Mouse (Mus musculus) gastrocnemius, postnatal 14 days (tissue): Measurements from ENCODE around the gene Slc5a2. TPM values are rescaled to one million over a fixed set of nuclear protein-coding genes. Genes with fewer than 3 reads are reported as not detected.

Source experiments
- DNase-seq: peaks from one replicate; pipeline ENCODE4 v3.0.0; 2021; ENCODE audit warnings: mixed read lengths
- intact Hi-C: fragments of 180-260 bp; cut with DNase I; formaldehyde crosslinking; loops from one replicate; pipeline ENCODE4 v1.15.1; 2025; ENCODE audit warnings: low total_unique reads
- microRNA-seq, 2 experiments: library from miRNA; unstranded; fragments of <30 nt; microRNA quantifications; one replicate each; pipeline ENCODE4 v1.2.0; 2021
- total RNA-seq, 2 experiments: library from RNA; stranded (reverse); gene quantifications; 2 replicates each; pipeline ENCODE4 v1.2.3; 2021

The Slc5a2 gene
- total RNA-seq, 2 experiments from 2014 or later: not detected

DNA sequence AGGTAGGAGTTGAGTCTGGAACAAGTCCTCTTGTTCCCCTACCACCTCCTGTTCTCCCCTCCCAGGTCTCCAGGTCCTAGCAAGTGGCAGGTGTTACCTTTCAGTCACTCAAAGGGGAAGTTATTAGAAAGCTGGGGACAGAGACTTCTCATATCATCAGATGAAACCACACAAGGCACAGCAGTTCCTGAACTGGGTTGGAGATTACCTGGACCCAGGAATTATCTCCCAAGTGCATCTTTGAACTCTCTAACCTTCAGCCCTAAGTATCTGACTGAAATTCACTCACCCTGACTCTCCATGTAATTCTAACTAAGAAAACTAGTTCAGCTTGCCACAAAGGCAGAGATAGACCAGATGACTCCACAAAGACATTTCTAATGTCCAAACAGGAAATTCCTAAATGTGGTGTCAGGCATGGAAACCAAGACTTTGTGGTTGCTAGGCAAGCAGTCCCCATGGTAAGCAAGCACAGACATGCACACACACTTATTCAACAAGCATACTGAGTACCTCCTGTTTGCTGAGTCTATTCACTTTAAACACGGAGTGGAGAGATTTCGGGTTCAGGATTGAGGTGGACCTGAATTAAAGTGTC, 54.9 kb downstream of the Slc5a2 start:
- intact Hi-C loops: no loop called here
- DNase-seq: no peak

DNA sequence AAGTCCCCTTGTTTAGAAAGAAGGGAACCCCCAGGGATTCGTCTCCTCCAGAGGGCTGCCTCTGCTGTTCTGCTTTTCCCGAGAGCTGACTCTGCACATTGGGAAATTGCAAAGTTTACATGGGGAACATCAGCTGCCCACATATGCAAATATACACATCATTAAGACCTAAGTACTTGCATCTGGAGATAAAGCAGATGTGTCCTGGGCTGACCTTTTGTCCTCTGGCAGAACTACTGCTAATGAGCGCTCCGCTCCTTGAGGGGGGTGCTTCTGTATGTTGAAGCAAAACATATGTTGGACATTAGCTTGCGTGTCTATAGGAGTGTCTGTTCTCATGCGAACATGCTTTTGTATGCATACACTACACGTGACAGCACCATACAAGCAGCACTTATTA, 55.8 kb downstream of the Slc5a2 start:
- intact Hi-C loops: no loop called here
- DNase-seq: no peak

Small RNA genes lying within 50 kb of the gene (microRNA-seq; reads per million reads assigned to microRNA genes)
- 0.50 to 0.64 reads per million in 2 experiments for gene Mir3103

Other genes starting within 250 kb of the Slc5a2 start
- 1 to 10 TPM; 1.7 to 1.8 TPM for gene Itgam, start 203.0 kb upstream of the Slc5a2 start, total RNA-seq
- not detected for gene Gm49368, start 203.0 kb upstream of the Slc5a2 start, total RNA-seq
- gene Itgax, start 136.1 kb upstream of the Slc5a2 start, total RNA-seq: under 1 TPM; 0.23 to 0.27 TPM
- gene Itgad, start 111.3 kb upstream of the Slc5a2 start, total RNA-seq: not detected
- 1,000 to 10,000 TPM; 1,122 to 1,196 TPM for gene Cox6a2, start 59.3 kb upstream of the Slc5a2 start, total RNA-seq
- gene Armc5, start 28.3 kb upstream of the Slc5a2 start, total RNA-seq: 1 to 10 TPM; 8.3 to 9.8 TPM
- gene 9130023H24Rik, start 27.6 kb upstream of the Slc5a2 start, total RNA-seq: 1 to 10 TPM; 2.6 to 3.5 TPM
- gene Tgfb1i1, start 18.8 kb upstream of the Slc5a2 start, total RNA-seq: 10 to 100 TPM; 19.5 to 20.8 TPM
- gene BC017158, start 32.5 kb downstream of the Slc5a2 start, total RNA-seq: 1 to 10 TPM; 4.7 to 5.6 TPM
- 1 to 10 TPM; 5.4 to 6.1 TPM for gene Rgs10, start 153.1 kb downstream of the Slc5a2 start, total RNA-seq
- 10 to 100 TPM; 39.8 to 41.5 TPM for gene Tial1, start 196.1 kb downstream of the Slc5a2 start, total RNA-seq